Mouse (Mus musculus) kidney, embryonic 14.5 days (tissue): ENCODE results near the gene Zfhx3. TPM values are rescaled to one million over a fixed set of nuclear protein-coding genes. Genes with fewer than 3 reads are reported as not detected.

Experiments used
- ATAC-seq: fragments of 200-750 bp; cut with Nextera tagmentation; 2 replicates; pipeline ENCODE4 v1.8.0; 2017; ENCODE audit warnings: moderate number of reproducible peaks, mild to moderate bottlenecking, moderate TSS enrichment, moderate library complexity; ENCODE audit not compliant: low FRiP score, low TSS enrichment
- H3K27ac ChIP-seq: fragments of 300-500 bp; sonication (generic); 2 replicates; pipeline ENCODE4 v1.5.1; 2014; ENCODE audit warnings: low read depth, mild to moderate bottlenecking, low read length, moderate library complexity, mixed read lengths
- H3K27me3 ChIP-seq: fragments of 300-500 bp; sonication (generic); 2 replicates; pipeline ENCODE4 v1.6.1; 2014; ENCODE audit warnings: mild to moderate bottlenecking, low read length; ENCODE audit not compliant: control insufficient read depth, insufficient read depth
- H3K36me3 ChIP-seq: fragments of 300-500 bp; sonication (generic); 2 replicates; pipeline ENCODE4 v1.6.1; 2014; ENCODE audit warnings: low read length, mixed read lengths; ENCODE audit not compliant: control insufficient read depth, insufficient read depth
- H3K4me1 ChIP-seq: fragments of 300-500 bp; sonication (generic); 2 replicates; pipeline ENCODE4 v1.6.1; 2014; ENCODE audit warnings: low read length, mixed read lengths; ENCODE audit not compliant: control insufficient read depth, insufficient read depth
- H3K4me2 ChIP-seq: fragments of 300-500 bp; sonication (generic); replicated peaks from 2 replicates; pipeline ENCODE4 v1.6.1; 2014; ENCODE audit warnings: low read depth, mild to moderate bottlenecking, low read length
- H3K4me3 ChIP-seq: fragments of 300-500 bp; sonication (generic); 2 replicates; pipeline ENCODE4 v1.5.1; 2014; ENCODE audit warnings: mild to moderate bottlenecking, low read length
- H3K9ac ChIP-seq: fragments of 300-500 bp; sonication (generic); 2 replicates; pipeline ENCODE4 v1.6.1; 2014; ENCODE audit warnings: low read depth, mild to moderate bottlenecking, low read length, moderate library complexity
- H3K9me3 ChIP-seq: fragments of 300-500 bp; sonication (generic); 2 replicates; pipeline ENCODE4 v1.6.1; 2016; ENCODE audit warnings: low read length; ENCODE audit not compliant: control insufficient read depth
- WGBS: fragments of 180-500 bp; shearing (Covaris S2); extraction: QIAGEN DNeasy Blood & Tissue Kit; methylation state at CpG from one replicate; pipeline ENCODE4 v1.1.7; 2014; 5-methylcytosine and 5-hydroxymethylcytosine counted together
- polyA plus RNA-seq: library from polyadenylated mRNA; unstranded; fragments of >200 nt; fragmentation: Nextera tagmentation; extraction: Ambion mirVana; gene quantifications from 2 replicates; pipeline ENCODE4 v1.2.1, GENCODE M21; 2014

Gene Zfhx3
- polyA plus RNA-seq, 1 experiment from 2014 or later, result 11.7 TPM

- Histone ChIP-seq H3K27me3 (no peaks in the 10 kb centered on the region), H3K4me1 (0 out of 2 replicates have a peak, but pooled peaks cover 10% of the 10 kb centered on the region), H3K4me2 (no peak overlapping the region), H3K27ac (no peak overlapping the region), H3K9me3 (no peaks in the 10 kb centered on the region), H3K36me3 (no peaks in the 10 kb centered on the region; the same call in 1 of the 2 replicates), H3K9ac (no peak overlapping the region), H3K4me3 (no peak overlapping the region)
- no peak; the same call in 1 of the 2 replicates for ATAC-seq
- 55% methylated on average over 10 of the region's 10 CpGs for WGBS
Measured at GRCm38 (mm10) chr8:108811694-108812093, 869.2 kb downstream of the Zfhx3 start.

- Histone ChIP-seq H3K4me3 (no peak overlapping the region), H3K4me2 (no peak overlapping the region), H3K9me3 (no peaks in the 10 kb centered on the region), H3K4me1 (peaks cover 13% of the 10 kb centered on the region), H3K27ac (no peak overlapping the region), H3K27me3 (no peaks in the 10 kb centered on the region), H3K9ac (no peak overlapping the region), H3K36me3 (no peaks in the 10 kb centered on the region; the same call in 1 of the 2 replicates)
- 78% methylated on average over 12 of the region's 12 CpGs for WGBS
- ATAC-seq, result no peak
Measured at GRCm38 (mm10) chr8:108813375-108813774, 870.9 kb downstream of the Zfhx3 start.

- H3K4me3 ChIP-seq, result no peak overlapping the region
- ATAC-seq, result peak; percentile 74
- peak overlapping the region; percentile 67; the same call in 1 of the 2 replicates for H3K27ac ChIP-seq
- H3K9me3 ChIP-seq, result no peaks in the 10 kb centered on the region
- H3K9ac ChIP-seq, result no peak overlapping the region
- H3K4me2 ChIP-seq, result no peak overlapping the region; the same call in 1 of the 2 replicates
- H3K27me3 ChIP-seq, result no peaks in the 10 kb centered on the region
- peaks cover 41% of the 10 kb centered on the region for H3K4me1 ChIP-seq
- H3K36me3 ChIP-seq, result no peaks in the 10 kb centered on the region; the same call in 1 of the 2 replicates
- 13% methylated on average over 8 of the region's 8 CpGs for WGBS
Measured at GRCm38 (mm10) chr8:108819271-108819671, 876.8 kb downstream of the Zfhx3 start.

- Histone ChIP-seq H3K4me3 (no peak overlapping the region), H3K9ac (no peak overlapping the region), H3K9me3 (no peaks in the 10 kb centered on the region), H3K36me3 (no peaks in the 10 kb centered on the region; the same call in 1 of the 2 replicates), H3K4me1 (peaks cover 41% of the 10 kb centered on the region), H3K27me3 (no peaks in the 10 kb centered on the region), H3K4me2 (peak overlapping the region; percentile 35), H3K27ac (peak overlapping the region; percentile 67; the same call in 1 of the 2 replicates)
- WGBS, result 3% methylated on average over 3 of the region's 3 CpGs
- peak; percentile 74 for ATAC-seq
Measured at GRCm38 (mm10) chr8:108819826-108820225, 877.4 kb downstream of the Zfhx3 start.

- ATAC-seq, result peak; percentile 85
- Histone ChIP-seq H3K9me3 (no peaks in the 10 kb centered on the region), H3K4me1 (peaks cover 41% of the 10 kb centered on the region), H3K9ac (no peak overlapping the region), H3K27ac (no peak overlapping the region), H3K27me3 (no peaks in the 10 kb centered on the region), H3K36me3 (no peaks in the 10 kb centered on the region), H3K4me2 (peak overlapping the region; percentile 35), H3K4me3 (peak overlapping the region; percentile 1; the same call in 1 of the 2 replicates)
- WGBS, result 16% methylated on average over 6 of the region's 6 CpGs
Measured at GRCm38 (mm10) chr8:108820634-108821033, 878.2 kb downstream of the Zfhx3 start.

- Histone ChIP-seq H3K4me1 (peaks cover 41% of the 10 kb centered on the region), H3K27ac (peak overlapping the region; percentile 38; the same call in 1 of the 2 replicates), H3K9me3 (no peaks in the 10 kb centered on the region), H3K4me3 (no peak overlapping the region), H3K9ac (no peak overlapping the region), H3K27me3 (no peaks in the 10 kb centered on the region), H3K36me3 (no peaks in the 10 kb centered on the region), H3K4me2 (no peak overlapping the region; the same call in 1 of the 2 replicates)
- WGBS, result 42% methylated on average over 15 of the region's 15 CpGs
- no peak for ATAC-seq
Measured at GRCm38 (mm10) chr8:108822841-108823266, 880.4 kb downstream of the Zfhx3 start.

GRCm38 (mm10) chr8:108824049-108824448 is 881.6 kb downstream of the Zfhx3 start:
- no peak overlapping the region for H3K27ac ChIP-seq
- H3K4me2 ChIP-seq, result no peak overlapping the region
- H3K4me1 ChIP-seq, result peaks cover 31% of the 10 kb centered on the region
- H3K9me3 ChIP-seq, result no peaks in the 10 kb centered on the region
- H3K27me3 ChIP-seq, result no peaks in the 10 kb centered on the region
- 95% methylated on average over 4 of the region's 4 CpGs for WGBS
- no peak overlapping the region for H3K9ac ChIP-seq
- no peaks in the 10 kb centered on the region; the same call in 1 of the 2 replicates for H3K36me3 ChIP-seq
- no peak overlapping the region for H3K4me3 ChIP-seq
- no peak for ATAC-seq

GRCm38 (mm10) chr8:108826414-108826813 is 884.0 kb downstream of the Zfhx3 start:
- 77% methylated on average over 4 of the region's 4 CpGs for WGBS
- no peak for ATAC-seq
- peaks cover 16% of the 10 kb centered on the region for H3K4me1 ChIP-seq

GRCm38 (mm10) chr8:108827428-108827827 is 885.0 kb downstream of the Zfhx3 start:
- Histone ChIP-seq H3K4me3 (no peak overlapping the region), H3K9ac (no peak overlapping the region), H3K27me3 (no peaks in the 10 kb centered on the region), H3K36me3 (no peaks in the 10 kb centered on the region; the same call in 1 of the 2 replicates), H3K4me2 (no peak overlapping the region), H3K27ac (no peak overlapping the region), H3K4me1 (peaks cover 12% of the 10 kb centered on the region), H3K9me3 (no peaks in the 10 kb centered on the region)
- 59% methylated on average over 15 of the region's 15 CpGs for WGBS
- no peak for ATAC-seq

More at GRCm38 (mm10) chr8:108826414-108826813, 884.0 kb downstream of the Zfhx3 start:
- no peak overlapping the region for H3K27ac ChIP-seq
- no peak overlapping the region for H3K4me2 ChIP-seq
- no peaks in the 10 kb centered on the region for H3K27me3 ChIP-seq
- no peak overlapping the region for H3K9ac ChIP-seq
- H3K4me3 ChIP-seq, result no peak overlapping the region
- H3K9me3 ChIP-seq, result no peaks in the 10 kb centered on the region
- H3K36me3 ChIP-seq, result no peaks in the 10 kb centered on the region; the same call in 1 of the 2 replicates
